Mouse (Mus musculus): ENCODE results near the gene Zfand2a. TPM values are rescaled to one million over a fixed set of nuclear protein-coding genes. Genes with fewer than 3 reads are reported as not detected.

Gene Zfand2a
- polyA plus RNA-seq, 1 experiment from 2014 or later, result 2.7 TPM

DNA sequence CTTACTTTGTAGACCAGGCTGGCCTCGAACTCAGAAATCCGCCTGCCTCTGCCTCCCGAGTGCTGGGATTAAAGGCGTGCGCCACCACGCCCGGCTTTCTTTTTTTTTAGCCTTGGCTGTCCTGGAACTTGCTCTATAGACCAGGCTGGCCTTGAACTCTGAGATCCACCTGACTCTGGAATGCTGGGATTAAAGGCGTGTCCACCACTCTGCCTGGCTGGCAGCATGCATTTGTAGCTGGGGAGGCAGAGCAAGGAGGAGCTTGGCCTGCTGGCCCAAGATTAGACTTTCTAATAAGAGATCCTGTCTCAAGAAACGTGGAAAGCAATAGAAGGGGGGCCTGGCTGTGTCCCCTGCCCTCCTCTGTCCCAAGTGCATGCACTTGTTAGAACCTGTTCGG lies 3.9 kb downstream of the Zfand2a start:
- Histone ChIP-seq H3K4me3 (ENCODE audit: low read depth, low read length) (no peak overlapping the region), H3K27ac (ENCODE audit: low read length) (no peak overlapping the region), H3K36me3 (ENCODE audit: control insufficient read depth, insufficient read depth) (peaks cover 11% of the 10 kb centered on the region), H3K9me3 (replicated peaks; ENCODE audit: control insufficient read depth, low read length) (no peaks in the 10 kb centered on the region), H3K4me2 (ENCODE audit: low read depth, low read length) (no peak overlapping the region), H3K4me1 (ENCODE audit: control insufficient read depth, low read depth, low read length) (peaks cover 14% of the 10 kb centered on the region), H3K9ac (ENCODE audit: low read depth, low read length) (no peak overlapping the region), H3K27me3 (ENCODE audit: control insufficient read depth, insufficient read depth, low read depth, low read length) (no peaks in the 10 kb centered on the region)
- ATAC-seq (ENCODE audit: low read depth), result no peak
- 77% methylated on average over 7 of the region's 10 CpGs for WGBS (ENCODE audit: insufficient replicate concordance)

- peaks cover 18% of the 10 kb centered on the region for H3K36me3 ChIP-seq (ENCODE audit: control insufficient read depth, insufficient read depth)
Observed at GRCm38 (mm10) chr5:139479088-139479487, 5.3 kb downstream of the Zfand2a start.

DNA sequence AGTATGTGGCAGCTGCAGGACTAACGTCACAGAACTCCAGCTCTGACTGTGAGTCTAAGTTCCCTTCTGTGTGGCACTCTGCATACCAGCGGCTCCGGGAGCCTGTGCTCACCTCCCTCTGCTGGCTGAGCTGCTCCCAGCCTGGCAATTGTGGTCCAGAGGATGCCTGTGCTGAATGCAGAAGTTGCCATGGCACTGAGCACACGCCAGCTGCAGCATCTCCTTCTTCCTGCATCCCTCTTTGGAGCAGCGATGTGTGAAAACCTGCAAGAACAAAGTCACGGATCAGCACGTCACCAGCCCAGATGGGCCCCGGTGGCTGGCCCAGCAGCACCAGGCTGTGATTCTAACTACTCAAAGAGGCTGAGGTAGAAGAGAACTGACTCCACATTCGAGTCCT lies 9.6 kb downstream of the Zfand2a start:
- Histone ChIP-seq H3K9ac (ENCODE audit: low read depth, low read length) (no peak overlapping the region), H3K9me3 (replicated peaks; ENCODE audit: control insufficient read depth, low read length) (no peaks in the 10 kb centered on the region), H3K27ac (ENCODE audit: low read length) (no peak overlapping the region), H3K4me2 (ENCODE audit: low read depth, low read length) (no peak overlapping the region), H3K4me3 (ENCODE audit: low read depth, low read length) (no peak overlapping the region), H3K4me1 (ENCODE audit: control insufficient read depth, low read depth, low read length) (no peaks in the 10 kb centered on the region), H3K27me3 (ENCODE audit: control insufficient read depth, insufficient read depth, low read depth, low read length) (no peaks in the 10 kb centered on the region), H3K36me3 (ENCODE audit: control insufficient read depth, insufficient read depth) (peaks cover 41% of the 10 kb centered on the region)
- ATAC-seq (ENCODE audit: low read depth), result no peak
- 78% methylated on average over 9 of the region's 9 CpGs for WGBS (ENCODE audit: insufficient replicate concordance)

More at GRCm38 (mm10) chr5:139479088-139479487, 5.3 kb downstream of the Zfand2a start:
- H3K27me3 ChIP-seq (ENCODE audit: control insufficient read depth, insufficient read depth, low read depth, low read length), result no peaks in the 10 kb centered on the region
- H3K4me1 ChIP-seq (ENCODE audit: control insufficient read depth, low read depth, low read length), result peaks cover 10% of the 10 kb centered on the region
- no peak overlapping the region for H3K4me2 ChIP-seq (ENCODE audit: low read depth, low read length)
- H3K27ac ChIP-seq (ENCODE audit: low read length), result no peak overlapping the region
- 78% methylated on average over 8 of the region's 8 CpGs for WGBS (ENCODE audit: insufficient replicate concordance)
- H3K4me3 ChIP-seq (ENCODE audit: low read depth, low read length), result no peak overlapping the region
- H3K9ac ChIP-seq (ENCODE audit: low read depth, low read length), result no peak overlapping the region
- no peak for ATAC-seq (ENCODE audit: low read depth)
- H3K9me3 ChIP-seq (replicated peaks; ENCODE audit: control insufficient read depth, low read length), result no peaks in the 10 kb centered on the region

GRCm38 (mm10) chr5:139467998-139468397 lies 16.4 kb downstream of the Zfand2a start:
- H3K9ac ChIP-seq (ENCODE audit: low read depth, low read length), result no peak overlapping the region

DNA sequence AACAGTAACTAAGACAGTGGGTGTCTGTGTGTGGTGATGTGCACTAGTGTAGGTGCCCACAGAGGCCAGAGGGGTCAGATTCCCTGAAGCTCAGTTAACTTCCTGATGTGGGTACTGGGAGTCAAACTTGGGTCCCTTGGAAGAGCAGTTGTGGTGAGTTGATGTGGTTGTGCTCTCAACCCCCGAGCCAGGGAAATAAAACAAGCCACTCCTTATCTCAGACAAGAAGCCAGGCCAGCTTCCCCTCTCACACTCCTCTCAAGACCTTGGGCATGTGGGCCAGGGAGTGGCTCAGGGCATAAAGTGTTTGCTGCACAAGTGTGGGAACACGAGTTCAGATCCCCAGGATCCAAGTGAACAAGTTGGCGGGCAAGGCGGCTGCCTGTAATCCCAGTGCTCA lies 17.5 kb downstream of the Zfand2a start:
- Histone ChIP-seq H3K36me3 (ENCODE audit: control insufficient read depth, insufficient read depth) (peaks cover 4% of the 10 kb centered on the region; the same call in 1 of the 2 replicates), H3K9me3 (replicated peaks; ENCODE audit: control insufficient read depth, low read length) (no peaks in the 10 kb centered on the region), H3K4me2 (ENCODE audit: low read depth, low read length) (no peak overlapping the region), H3K9ac (ENCODE audit: low read depth, low read length) (no peak overlapping the region), H3K27ac (ENCODE audit: low read length) (no peak overlapping the region), H3K4me1 (ENCODE audit: control insufficient read depth, low read depth, low read length) (no peaks in the 10 kb centered on the region), H3K4me3 (ENCODE audit: low read depth, low read length) (no peak overlapping the region), H3K27me3 (ENCODE audit: control insufficient read depth, insufficient read depth, low read depth, low read length) (no peaks in the 10 kb centered on the region)
- ATAC-seq (ENCODE audit: low read depth), result no peak
- WGBS (ENCODE audit: insufficient replicate concordance), result 48% methylated on average over 4 of the region's 4 CpGs

More at GRCm38 (mm10) chr5:139467998-139468397, 16.4 kb downstream of the Zfand2a start:
- ATAC-seq (ENCODE audit: low read depth), result no peak
- Histone ChIP-seq H3K4me2 (ENCODE audit: low read depth, low read length) (no peak overlapping the region), H3K4me3 (ENCODE audit: low read depth, low read length) (no peak overlapping the region), H3K4me1 (ENCODE audit: control insufficient read depth, low read depth, low read length) (no peaks in the 10 kb centered on the region), H3K9me3 (replicated peaks; ENCODE audit: control insufficient read depth, low read length) (no peaks in the 10 kb centered on the region), H3K27me3 (ENCODE audit: control insufficient read depth, insufficient read depth, low read depth, low read length) (no peaks in the 10 kb centered on the region), H3K36me3 (ENCODE audit: control insufficient read depth, insufficient read depth) (peaks cover 14% of the 10 kb centered on the region), H3K27ac (ENCODE audit: low read length) (no peak overlapping the region)
- 52% methylated on average over 5 of the region's 5 CpGs for WGBS (ENCODE audit: insufficient replicate concordance)

DNA sequence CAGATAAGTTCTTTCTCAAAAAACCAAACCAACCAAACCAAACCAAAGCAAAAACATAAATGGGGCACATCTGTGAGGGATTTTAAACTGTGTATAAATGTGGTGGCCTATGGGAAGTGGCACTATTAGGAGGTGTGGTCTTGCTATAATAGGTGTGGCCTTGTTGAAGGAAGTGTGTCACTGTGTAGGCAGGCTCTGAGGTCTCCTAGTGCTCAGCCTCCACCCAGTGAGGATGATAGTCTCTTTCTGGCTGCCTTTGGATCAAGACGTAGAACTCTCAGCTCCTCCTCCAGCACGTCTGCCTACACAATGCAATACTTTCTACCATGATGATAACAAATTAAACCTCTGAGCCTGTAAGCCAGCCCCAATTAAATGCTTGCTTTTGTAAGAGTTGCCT lies 18.0 kb downstream of the Zfand2a start:
- no peaks in the 10 kb centered on the region for H3K4me1 ChIP-seq (ENCODE audit: control insufficient read depth, low read depth, low read length)
- no peak overlapping the region for H3K4me2 ChIP-seq (ENCODE audit: low read depth, low read length)
- H3K27ac ChIP-seq (ENCODE audit: low read length), result no peak overlapping the region
- H3K4me3 ChIP-seq (ENCODE audit: low read depth, low read length), result no peak overlapping the region
- ATAC-seq (ENCODE audit: low read depth), result 0 out of 2 replicates have a peak, but pooled peaks have one; percentile 27
- no peak overlapping the region for H3K9ac ChIP-seq (ENCODE audit: low read depth, low read length)
- WGBS (ENCODE audit: insufficient replicate concordance), result 49% methylated on average over 2 of the region's 2 CpGs
- no peaks in the 10 kb centered on the region for H3K27me3 ChIP-seq (ENCODE audit: control insufficient read depth, insufficient read depth, low read depth, low read length)
- H3K36me3 ChIP-seq (ENCODE audit: control insufficient read depth, insufficient read depth), result peaks cover under 1% of the 10 kb centered on the region; the same call in 1 of the 2 replicates
- H3K9me3 ChIP-seq (replicated peaks; ENCODE audit: control insufficient read depth, low read length), result no peaks in the 10 kb centered on the region

DNA sequence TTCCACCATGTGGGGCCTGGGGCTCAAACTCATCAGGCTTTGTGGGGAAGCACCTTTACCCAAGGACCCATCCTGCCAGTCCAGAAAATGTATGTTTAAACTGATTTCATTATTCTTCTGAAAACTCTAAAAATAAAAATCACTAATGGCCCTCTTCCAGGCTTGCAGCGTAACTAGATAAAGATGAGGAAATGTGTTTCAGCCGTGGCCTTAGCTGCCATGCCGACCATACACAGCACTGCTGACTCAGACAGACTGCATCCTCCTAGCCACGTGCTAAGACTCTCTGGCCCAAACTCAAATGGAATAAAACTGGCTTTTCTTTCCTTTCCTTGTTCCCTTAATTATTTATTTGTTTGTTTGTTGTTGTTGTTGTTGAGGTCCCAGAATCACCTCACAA lies 19.5 kb downstream of the Zfand2a start:
- 39% methylated on average over 4 of the region's 4 CpGs for WGBS (ENCODE audit: insufficient replicate concordance)
- H3K4me1 ChIP-seq (ENCODE audit: control insufficient read depth, low read depth, low read length), result peaks cover 6% of the 10 kb centered on the region
- H3K4me3 ChIP-seq (ENCODE audit: low read depth, low read length), result no peak overlapping the region
- H3K9me3 ChIP-seq (replicated peaks; ENCODE audit: control insufficient read depth, low read length), result no peaks in the 10 kb centered on the region
- no peak overlapping the region for H3K27ac ChIP-seq (ENCODE audit: low read length)
- no peak overlapping the region for H3K4me2 ChIP-seq (ENCODE audit: low read depth, low read length)
- no peaks in the 10 kb centered on the region for H3K36me3 ChIP-seq (ENCODE audit: control insufficient read depth, insufficient read depth)
- no peaks in the 10 kb centered on the region for H3K27me3 ChIP-seq (ENCODE audit: control insufficient read depth, insufficient read depth, low read depth, low read length)
- no peak overlapping the region for H3K9ac ChIP-seq (ENCODE audit: low read depth, low read length)
- ATAC-seq (ENCODE audit: low read depth), result no peak

GRCm38 (mm10) chr5:139460384-139461067 lies 23.8 kb downstream of the Zfand2a start, which contains the start of gene 3110082I17Rik:
3110082I17Rik (minus strand) TSS chr5:139460527.
- no peaks in the 10 kb centered on the region for H3K9me3 ChIP-seq (replicated peaks; ENCODE audit: control insufficient read depth, low read length)
- no peak within 1 kb of the TSS for H3K27ac ChIP-seq (ENCODE audit: low read length)
- H3K9ac ChIP-seq (ENCODE audit: low read depth, low read length), result peak within 1 kb of the TSS; percentile 56
- peak; percentile 98 for ATAC-seq (ENCODE audit: low read depth)
- peaks cover 14% of the 10 kb centered on the region for H3K4me1 ChIP-seq (ENCODE audit: control insufficient read depth, low read depth, low read length)
- no peaks in the 10 kb centered on the region for H3K27me3 ChIP-seq (ENCODE audit: control insufficient read depth, insufficient read depth, low read depth, low read length)
- WGBS (ENCODE audit: insufficient replicate concordance), result 4% methylated on average over 42 of the region's 42 CpGs
- H3K4me2 ChIP-seq (ENCODE audit: low read depth, low read length), result peak within 1 kb of the TSS; percentile 86
- H3K36me3 ChIP-seq (ENCODE audit: control insufficient read depth, insufficient read depth), result no peaks in the 10 kb centered on the region
- peak within 1 kb of the TSS; percentile 68 for H3K4me3 ChIP-seq (ENCODE audit: low read depth, low read length)

DNA sequence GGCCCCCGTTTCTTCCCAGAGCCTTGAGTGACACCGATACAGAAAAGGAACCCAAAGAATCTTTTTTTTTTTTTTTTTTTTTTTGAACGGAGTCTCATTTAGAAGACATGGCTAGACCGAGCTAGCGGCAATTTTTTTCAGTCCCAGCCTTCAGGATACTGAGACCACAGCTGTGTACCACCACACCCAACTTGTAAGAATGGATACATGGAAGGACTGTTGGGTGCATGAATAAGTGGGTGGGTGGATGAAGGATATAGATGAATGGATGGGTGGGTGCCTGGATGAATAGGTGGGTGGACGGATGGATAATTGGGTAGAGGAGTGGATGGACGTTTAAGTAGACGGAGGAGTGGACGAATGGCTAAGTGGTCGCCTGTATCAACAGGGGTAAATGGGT lies 24.4 kb downstream of the Zfand2a start:
- peaks cover 14% of the 10 kb centered on the region for H3K4me1 ChIP-seq (ENCODE audit: control insufficient read depth, low read depth, low read length)
- H3K27me3 ChIP-seq (ENCODE audit: control insufficient read depth, insufficient read depth, low read depth, low read length), result no peaks in the 10 kb centered on the region
- H3K4me2 ChIP-seq (ENCODE audit: low read depth, low read length), result peak overlapping the region; percentile 86
- no peak overlapping the region for H3K27ac ChIP-seq (ENCODE audit: low read length)
- ATAC-seq (ENCODE audit: low read depth), result no peak
- H3K36me3 ChIP-seq (ENCODE audit: control insufficient read depth, insufficient read depth), result no peaks in the 10 kb centered on the region
- WGBS (ENCODE audit: insufficient replicate concordance), result 3% methylated on average over 10 of the region's 10 CpGs
- H3K4me3 ChIP-seq (ENCODE audit: low read depth, low read length), result peak overlapping the region; percentile 68
- H3K9ac ChIP-seq (ENCODE audit: low read depth, low read length), result peak overlapping the region; percentile 56
- no peaks in the 10 kb centered on the region for H3K9me3 ChIP-seq (replicated peaks; ENCODE audit: control insufficient read depth, low read length)
